Mouse (Mus musculus) gastrocnemius, adult 18-20 months (tissue): ENCODE results near the gene Grwd1. TPM values are rescaled to one million over a fixed set of nuclear protein-coding genes. Genes with fewer than 3 reads are reported as not detected.

Experiments used
- total RNA-seq, 2 experiments: library from RNA; stranded (reverse); gene quantifications; 2 replicates each; pipeline ENCODE4 v1.2.3; 2021

The Grwd1 gene
- total RNA-seq, 2 experiments from 2014 or later: 13.4 to 14.3 TPM

Other genes with a start within 250 kb of the Grwd1 start
- gene Fgf21, start 215.5 kb downstream of the Grwd1 start, total RNA-seq: not detected
- gene Fut1, start 213.7 kb downstream of the Grwd1 start, total RNA-seq: not detected
- gene Izumo1, start 209.1 kb downstream of the Grwd1 start, total RNA-seq: not detected
- gene Rasip1, start 203.5 kb downstream of the Grwd1 start, total RNA-seq: 1 to 10 TPM; 5.5 to 8.5 TPM
- 10 to 100 TPM; 17.6 to 18.7 TPM for gene Mamstr, start 191.0 kb downstream of the Grwd1 start, total RNA-seq
- gene Fut2, start 164.6 kb downstream of the Grwd1 start, total RNA-seq: under 1 TPM in 1 of 2 experiments, not detected in 1; 0.11 TPM
- under 1 TPM; 0.14 to 0.26 TPM for gene Ntn5, start 146.9 kb downstream of the Grwd1 start, total RNA-seq
- gene Sec1, start 136.5 kb downstream of the Grwd1 start, total RNA-seq: under 1 TPM; 0.09 TPM
- 10 to 100 TPM; 11.1 to 17.3 TPM for gene Car11, start 131.1 kb downstream of the Grwd1 start, total RNA-seq
- gene Dbp, start 125.9 kb downstream of the Grwd1 start, total RNA-seq: 10 to 100 TPM; 19.4 to 22.9 TPM
- gene Rpl18, start 115.5 kb downstream of the Grwd1 start, total RNA-seq: 100 to 1,000 TPM; 442 to 461 TPM
- gene Sphk2, start 112.9 kb downstream of the Grwd1 start, total RNA-seq: 10 to 100 TPM; 15.2 to 15.6 TPM
- under 1 TPM in 1 of 2 experiments, not detected in 1; 0.18 TPM for gene Fam83e, start 109.7 kb downstream of the Grwd1 start, total RNA-seq
- not detected for gene Spaca4, start 105.1 kb downstream of the Grwd1 start, total RNA-seq
- gene Lmtk3, start 47.2 kb downstream of the Grwd1 start, total RNA-seq: not detected
- not detected for gene Sult2b1, start 46.3 kb downstream of the Grwd1 start, total RNA-seq
- gene Cyth2, start 16.4 kb downstream of the Grwd1 start, total RNA-seq: 10 to 100 TPM; 25.3 to 34.6 TPM
- gene Kcnj14, start 6.2 kb downstream of the Grwd1 start, total RNA-seq: under 1 TPM in 1 of 2 experiments, not detected in 1; 0.28 TPM
- gene Kdelr1, start 41.8 kb upstream of the Grwd1 start, total RNA-seq: 10 to 100 TPM; 62.0 to 65.6 TPM
- under 1 TPM; 0.11 to 0.17 TPM for gene Grin2d, start 47.4 kb upstream of the Grwd1 start, total RNA-seq
- gene Syngr4, start 65.8 kb upstream of the Grwd1 start, total RNA-seq: not detected
- gene Tmem143, start 66.0 kb upstream of the Grwd1 start, total RNA-seq: 10 to 100 TPM; 56.7 to 59.4 TPM
- gene Emp3, start 90.5 kb upstream of the Grwd1 start, total RNA-seq: 10 to 100 TPM in 1 of 2 experiments, 1 to 10 TPM in 1; 7.8 to 15.1 TPM
- gene Ccdc114, start 93.1 kb upstream of the Grwd1 start, total RNA-seq: under 1 TPM; 0.18 to 0.21 TPM
- gene Abcc6, start 199.4 kb upstream of the Grwd1 start, total RNA-seq: under 1 TPM in 1 of 2 experiments, not detected in 1; 0.17 TPM
- 10 to 100 TPM; 81.7 to 91.1 TPM for gene Nomo1, start 202.8 kb upstream of the Grwd1 start, total RNA-seq